Mouse (Mus musculus) heart, adult 2 months (tissue): ENCODE data around the gene Dach1.

Experiments
- CTCF ChIP-seq: fragments of 200-600 bp; IDR thresholded peaks from 2 replicates; pipeline ENCODE4 v1.8.1; 2022; ENCODE audit warnings: antibody characterized with exemption, mild to moderate bottlenecking, moderate library complexity
- EP300 ChIP-seq: fragments of 200-500 bp; IDR thresholded peaks from 2 replicates; pipeline ENCODE4 v1.6.1; 2011; ENCODE audit warnings: low read depth, low read length, control low read depth; ENCODE audit not compliant: insufficient read depth

- no peak for TF ChIP-seq CTCF
- no peak for TF ChIP-seq EP300
Observed at GRCm38 (mm10) chr14:97774135-97774767, 395.3 kb downstream of the Dach1 start.
